Mouse (Mus musculus): ENCODE results near the gene Lsg1. TPM values are rescaled to one million over a fixed set of nuclear protein-coding genes. Genes with fewer than 3 reads are reported as not detected.

The Lsg1 gene
- polyA plus RNA-seq, 1 experiment, result 9.4 TPM

DNA sequence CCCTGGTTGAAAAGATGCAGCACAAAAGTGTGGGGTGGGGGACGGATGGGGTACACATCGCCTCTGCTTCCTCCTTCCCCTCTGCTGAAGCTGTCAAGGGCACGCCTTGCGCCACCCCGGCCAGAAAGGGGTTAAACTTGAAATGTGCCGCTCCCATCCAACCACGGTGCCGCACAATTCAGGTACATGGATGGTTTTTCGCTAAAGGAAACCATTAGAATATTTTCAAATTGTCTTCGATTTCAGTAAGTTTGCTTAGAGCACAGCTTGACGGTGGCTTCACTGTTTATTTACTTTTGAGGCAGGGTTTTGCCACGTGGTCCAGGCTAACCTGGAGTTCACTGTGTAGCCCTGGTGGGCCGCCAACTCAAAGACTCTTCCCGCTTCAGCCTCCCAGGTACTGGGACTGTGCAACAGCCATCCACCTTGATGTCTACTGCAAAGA is 36.6 kb downstream of the Lsg1 start, which contains the start of gene Tmem44:
TSS of gene Tmem44 (minus strand) at position 95 of the 445 bp plus-strand sequence.
- H3K27ac ChIP-seq (ENCODE audit: insufficient read depth, low read depth, low read length), result no peak within 1 kb of the TSS
- no peak for DNase-seq
- 14% methylated on average over 14 of the region's 14 CpGs for WGBS
- H3K27me3 ChIP-seq (replicated peaks; ENCODE audit: control insufficient read depth, insufficient read depth, low read length), result no peaks in the 10 kb centered on the region
- H3K4me3 ChIP-seq (ENCODE audit: insufficient read depth, low read depth, low read length), result peak within 1 kb of the TSS; percentile 52
- TF ChIP-seq POLR2A (IDR thresholded peaks at IDR 0.05; ENCODE audit: low read depth, low read length), result no peak
- no peak for TF ChIP-seq CTCF (conservative IDR thresholded peaks at IDR 0.05; ENCODE audit: insufficient read depth, insufficient read length, low read depth, low read length)
- H3K4me1 ChIP-seq (ENCODE audit: control insufficient read depth, insufficient read depth, low read length), result peaks cover 7% of the 10 kb centered on the region
- no peaks in the 10 kb centered on the region for H3K36me3 ChIP-seq (ENCODE audit: control insufficient read depth, insufficient read depth, low read length)

DNA sequence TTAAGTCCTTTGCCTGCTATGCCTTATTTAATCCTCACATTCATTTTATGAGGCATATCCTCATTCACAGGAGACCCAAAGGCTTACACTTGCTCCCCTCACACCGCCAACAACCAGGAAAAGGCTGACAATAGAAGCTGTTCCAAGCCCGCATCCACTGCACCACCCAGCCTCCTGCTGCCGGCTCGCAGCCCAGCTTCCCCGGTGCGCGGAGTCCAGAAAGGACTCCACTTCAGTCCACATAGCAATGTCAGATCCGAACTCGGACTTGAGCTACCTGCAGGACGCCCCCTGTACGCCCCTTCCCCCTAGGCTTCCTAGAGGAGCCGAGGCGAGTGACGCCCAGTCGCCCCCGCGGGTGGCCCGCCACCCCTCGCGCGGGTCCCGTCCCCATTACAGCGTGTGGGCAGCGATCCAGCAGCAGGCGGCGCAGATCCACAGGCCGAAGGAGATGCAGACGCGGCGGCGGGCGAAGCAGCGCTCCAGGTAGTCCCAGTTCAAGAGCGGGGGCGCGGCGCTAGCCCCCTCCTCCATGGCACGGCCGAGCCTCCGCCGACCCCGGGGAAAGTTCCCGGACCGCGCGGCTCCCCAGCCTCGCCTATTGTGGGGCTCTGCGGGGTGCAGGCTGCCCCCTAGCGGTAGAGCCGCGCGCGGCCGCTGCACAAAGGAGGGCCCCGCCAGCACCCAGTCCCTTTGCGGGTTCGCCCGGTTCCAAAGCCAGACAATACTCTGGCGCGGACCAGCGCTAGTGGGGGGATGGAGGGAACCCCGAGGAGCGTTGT is 37.2 kb downstream of the Lsg1 start:
- peak overlapping the region; percentile 52 for H3K4me3 ChIP-seq (ENCODE audit: insufficient read depth, low read depth, low read length)
- WGBS, result under 1% methylated on average over 63 of the region's 63 CpGs

DNA sequence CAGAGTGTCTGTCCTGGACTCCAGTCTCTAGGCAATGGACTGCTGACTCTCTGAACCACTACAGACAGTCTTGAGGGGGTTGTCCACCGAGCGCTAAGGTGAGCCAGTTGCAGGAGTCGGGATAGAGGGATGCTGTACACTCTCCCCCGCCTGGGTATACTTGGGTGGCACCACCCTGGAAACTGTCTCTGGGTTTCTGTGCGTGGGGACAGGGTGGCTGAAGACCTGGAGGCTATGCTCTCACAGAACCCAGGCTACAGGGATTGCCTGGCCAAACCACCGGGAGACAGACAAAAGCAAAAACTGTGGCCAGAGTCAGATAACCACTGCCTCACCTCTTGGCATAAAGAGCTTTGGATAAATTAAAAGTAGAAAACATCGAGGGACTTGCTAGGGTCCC is 37.9 kb downstream of the Lsg1 start:
- Histone ChIP-seq H3K27ac (ENCODE audit: insufficient read depth, low read depth, low read length) (no peak overlapping the region), H3K27me3 (replicated peaks; ENCODE audit: control insufficient read depth, insufficient read depth, low read length) (no peaks in the 10 kb centered on the region), H3K36me3 (ENCODE audit: control insufficient read depth, insufficient read depth, low read length) (no peaks in the 10 kb centered on the region), H3K4me3 (ENCODE audit: insufficient read depth, low read depth, low read length) (no peak overlapping the region), H3K4me1 (ENCODE audit: control insufficient read depth, insufficient read depth, low read length) (peaks cover 7% of the 10 kb centered on the region)
- DNase-seq, result no peak
- TF ChIP-seq POLR2A (IDR thresholded peaks at IDR 0.05; ENCODE audit: low read depth, low read length) (no peak), CTCF (conservative IDR thresholded peaks at IDR 0.05; ENCODE audit: insufficient read depth, insufficient read length, low read depth, low read length) (no peak)
- 84% methylated on average over 7 of the region's 7 CpGs for WGBS

More for the DNA sequence above, 37.2 kb downstream of the Lsg1 start:
- Histone ChIP-seq H3K27me3 (replicated peaks; ENCODE audit: control insufficient read depth, insufficient read depth, low read length) (no peaks in the 10 kb centered on the region), H3K27ac (ENCODE audit: insufficient read depth, low read depth, low read length) (no peak overlapping the region), H3K36me3 (ENCODE audit: control insufficient read depth, insufficient read depth, low read length) (no peaks in the 10 kb centered on the region), H3K4me1 (ENCODE audit: control insufficient read depth, insufficient read depth, low read length) (peaks cover 7% of the 10 kb centered on the region)
- peak; percentile 76 for DNase-seq
- TF ChIP-seq CTCF (conservative IDR thresholded peaks at IDR 0.05; ENCODE audit: insufficient read depth, insufficient read length, low read depth, low read length) (peak; percentile 57), POLR2A (IDR thresholded peaks at IDR 0.05; ENCODE audit: low read depth, low read length) (no peak)

DNA sequence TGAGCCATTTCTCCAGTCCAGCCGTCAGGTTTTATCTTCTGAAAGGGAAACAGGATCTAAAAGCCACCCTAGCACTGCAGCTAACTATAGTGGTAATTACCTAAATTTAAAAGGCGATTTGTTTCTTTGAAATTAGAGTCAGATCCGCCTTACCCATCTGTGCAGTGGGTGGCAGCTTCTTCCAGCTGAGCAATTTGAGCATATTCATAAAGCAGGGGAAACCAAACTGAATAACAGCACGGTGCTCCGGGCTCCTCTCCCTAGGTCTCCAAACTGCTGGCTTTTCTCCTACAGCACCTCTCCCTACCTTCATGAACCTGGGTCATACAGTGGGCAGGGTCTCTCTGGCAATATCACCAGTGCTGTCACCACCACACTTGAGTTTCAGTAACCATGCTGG is 39.1 kb downstream of the Lsg1 start:
- no peak overlapping the region for H3K27ac ChIP-seq (ENCODE audit: insufficient read depth, low read depth, low read length)
- TF ChIP-seq POLR2A (IDR thresholded peaks at IDR 0.05; ENCODE audit: low read depth, low read length) (no peak), CTCF (conservative IDR thresholded peaks at IDR 0.05; ENCODE audit: insufficient read depth, insufficient read length, low read depth, low read length) (no peak)
- 92% methylated on average over 5 of the region's 5 CpGs for WGBS
- no peaks in the 10 kb centered on the region for H3K36me3 ChIP-seq (ENCODE audit: control insufficient read depth, insufficient read depth, low read length)
- no peaks in the 10 kb centered on the region for H3K27me3 ChIP-seq (replicated peaks; ENCODE audit: control insufficient read depth, insufficient read depth, low read length)
- H3K4me1 ChIP-seq (ENCODE audit: control insufficient read depth, insufficient read depth, low read length), result peaks cover 7% of the 10 kb centered on the region
- no peak overlapping the region for H3K4me3 ChIP-seq (ENCODE audit: insufficient read depth, low read depth, low read length)
- no peak for DNase-seq

DNA sequence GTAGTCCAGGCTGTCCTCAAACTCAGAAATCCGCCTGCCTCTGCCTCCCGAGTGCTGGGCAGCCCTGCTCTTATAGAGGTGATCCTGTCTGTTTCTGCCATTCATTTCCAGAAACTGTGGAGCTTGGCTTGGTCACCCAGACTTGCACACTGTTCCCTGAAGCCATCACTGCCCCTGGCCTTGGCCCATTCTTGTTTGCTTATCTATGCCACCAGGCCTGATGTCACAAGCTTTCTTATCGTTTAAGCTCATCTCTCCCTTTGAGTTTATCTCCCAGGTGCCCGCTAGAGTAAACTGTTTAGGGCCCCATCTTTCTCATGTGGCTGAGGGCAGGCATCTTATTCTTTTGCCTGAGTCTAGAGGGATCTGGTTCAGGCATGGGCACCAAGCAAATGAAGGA is 42.7 kb downstream of the Lsg1 start:
- Histone ChIP-seq H3K27me3 (replicated peaks; ENCODE audit: control insufficient read depth, insufficient read depth, low read length) (no peaks in the 10 kb centered on the region), H3K4me1 (ENCODE audit: control insufficient read depth, insufficient read depth, low read length) (peaks cover 2% of the 10 kb centered on the region; the same call in 1 of the 2 replicates), H3K27ac (ENCODE audit: insufficient read depth, low read depth, low read length) (no peak overlapping the region), H3K36me3 (ENCODE audit: control insufficient read depth, insufficient read depth, low read length) (no peaks in the 10 kb centered on the region), H3K4me3 (ENCODE audit: insufficient read depth, low read depth, low read length) (no peak overlapping the region)
- no peak for DNase-seq
- 91% methylated on average over 4 of the region's 4 CpGs for WGBS
- no peak for TF ChIP-seq POLR2A (IDR thresholded peaks at IDR 0.05; ENCODE audit: low read depth, low read length)
- TF ChIP-seq CTCF (conservative IDR thresholded peaks at IDR 0.05; ENCODE audit: insufficient read depth, insufficient read length, low read depth, low read length), result no peak

DNA sequence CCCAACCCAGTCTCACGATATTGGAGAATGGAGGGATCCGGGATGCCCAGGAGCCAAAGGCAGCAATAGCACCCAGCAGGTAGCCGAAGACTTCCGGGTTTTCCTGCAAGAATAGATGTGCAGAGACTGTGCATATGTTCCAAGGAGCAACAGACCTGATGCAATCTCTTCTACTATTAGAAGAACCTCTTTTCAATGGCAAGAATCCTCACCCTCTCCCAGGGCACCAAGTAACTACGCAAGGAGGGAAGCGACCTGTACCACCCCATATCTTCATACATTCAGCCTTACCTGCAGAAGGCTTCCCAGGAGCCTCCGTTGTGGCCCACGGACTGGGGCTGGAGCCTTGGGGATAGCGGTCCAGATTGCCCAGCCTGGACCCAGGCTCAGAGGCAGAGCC is 44.0 kb downstream of the Lsg1 start:
- TF ChIP-seq CTCF (conservative IDR thresholded peaks at IDR 0.05; ENCODE audit: insufficient read depth, insufficient read length, low read depth, low read length) (no peak), POLR2A (IDR thresholded peaks at IDR 0.05; ENCODE audit: low read depth, low read length) (no peak)
- WGBS, result 91% methylated on average over 9 of the region's 9 CpGs
- H3K4me3 ChIP-seq (ENCODE audit: insufficient read depth, low read depth, low read length), result no peak overlapping the region
- H3K27me3 ChIP-seq (replicated peaks; ENCODE audit: control insufficient read depth, insufficient read depth, low read length), result no peaks in the 10 kb centered on the region
- H3K27ac ChIP-seq (ENCODE audit: insufficient read depth, low read depth, low read length), result no peak overlapping the region
- no peaks in the 10 kb centered on the region for H3K36me3 ChIP-seq (ENCODE audit: control insufficient read depth, insufficient read depth, low read length)
- H3K4me1 ChIP-seq (ENCODE audit: control insufficient read depth, insufficient read depth, low read length), result peaks cover 2% of the 10 kb centered on the region; the same call in 1 of the 2 replicates
- no peak for DNase-seq

DNA sequence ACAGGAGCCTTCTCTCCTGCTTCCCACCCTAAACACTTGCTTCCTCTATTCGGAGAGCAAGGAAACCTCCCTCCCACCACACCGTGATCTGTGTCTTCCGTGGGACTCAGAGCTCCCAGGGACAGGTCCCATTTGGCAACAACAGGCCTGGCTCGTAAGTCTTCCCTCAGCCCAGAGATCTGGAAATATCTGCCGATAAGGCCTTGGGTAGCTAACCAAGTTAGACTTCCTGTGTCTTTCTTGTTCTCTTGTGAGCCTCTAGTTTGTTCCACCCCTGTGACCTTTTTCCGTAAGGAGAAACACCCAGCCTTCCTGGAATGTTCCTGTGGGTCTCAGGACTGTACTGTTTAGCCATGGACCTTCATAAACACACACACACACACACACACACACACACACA is 44.6 kb downstream of the Lsg1 start:
- Histone ChIP-seq H3K27me3 (replicated peaks; ENCODE audit: control insufficient read depth, insufficient read depth, low read length) (no peaks in the 10 kb centered on the region), H3K4me1 (ENCODE audit: control insufficient read depth, insufficient read depth, low read length) (peaks cover 2% of the 10 kb centered on the region; the same call in 1 of the 2 replicates), H3K36me3 (ENCODE audit: control insufficient read depth, insufficient read depth, low read length) (no peaks in the 10 kb centered on the region), H3K4me3 (ENCODE audit: insufficient read depth, low read depth, low read length) (no peak overlapping the region), H3K27ac (ENCODE audit: insufficient read depth, low read depth, low read length) (no peak overlapping the region)
- WGBS, result 56% methylated on average over 6 of the region's 6 CpGs
- DNase-seq, result peak; percentile 21
- TF ChIP-seq POLR2A (IDR thresholded peaks at IDR 0.05; ENCODE audit: low read depth, low read length) (no peak), CTCF (conservative IDR thresholded peaks at IDR 0.05; ENCODE audit: insufficient read depth, insufficient read length, low read depth, low read length) (no peak)

Measured in kidney, adult 2 months (tissue).